In genomic region chr9:102722750-102723149, GRCm38 (mm10) we compare ENCODE assay signal across 9 mouse cellular contexts. TPM values are rescaled to one million over a fixed set of nuclear protein-coding genes. Genes with fewer than 3 reads are reported as not detected.
DNase-seq lines count a peak whose midpoint lies in the region; ATAC-seq and TF ChIP-seq lines count a peak whose summit lies in the region.
"Had no signal": no experiment of that assay in that cellular context is flagged by ENCODE, and none has a peak within 500 bp of the region (broad histone marks: within the 10 kb centered on the region; RNA-seq: fewer than 3 reads in every experiment).

No protein-coding gene starts in this region.

- ATAC-seq in heart, postnatal 0 days (ENCODE audit: insufficient read depth, low read depth), result no peak
- no peak for ATAC-seq in liver, embryonic 16.5 days (ENCODE audit: low read depth)

- WGBS in heart, adult 2 months, result 59% methylated on average over 4 of the region's 4 CpGs
- WGBS in heart, postnatal 0 days, result 60% methylated on average over 4 of the region's 4 CpGs
- 62% methylated on average over 4 of the region's 4 CpGs for WGBS in liver, embryonic 16.5 days (ENCODE audit: insufficient replicate concordance)

- intact Hi-C loops in heart, adult 2 months (cut with DNase I), result no loop called here
- intact Hi-C loops in left cerebral cortex, postnatal 10 days (cut with DNase I), result no loop called here

- peaks cover 8% of the 10 kb centered on the region for H3K79me2 ChIP-seq in heart, adult 2 months (replicated peaks; ENCODE audit: control insufficient read depth, insufficient read depth, low read length)

- H3K9me3 ChIP-seq in heart, postnatal 0 days (replicated peaks; ENCODE audit: control insufficient read depth, low read length), result no peaks in the 10 kb centered on the region
- H3K9me3 ChIP-seq in liver, embryonic 16.5 days (replicated peaks; ENCODE audit: control insufficient read depth, low read length), result no peaks in the 10 kb centered on the region

- TF ChIP-seq EP300 in heart, adult 2 months (IDR thresholded peaks at IDR 0.05; ENCODE audit: insufficient read depth, low read depth, low read length), result no peak
- TF ChIP-seq EP300 in heart, postnatal 0 days (IDR thresholded peaks at IDR 0.05; ENCODE audit: low read depth), result no peak

- peak overlapping the region; percentile 50 for H3K4me3 ChIP-seq in heart, adult 2 months
- H3K4me3 ChIP-seq in heart, postnatal 0 days (ENCODE audit: low read depth, low read length), result peak overlapping the region; percentile 96
- no peak overlapping the region for H3K4me3 ChIP-seq in liver, embryonic 16.5 days (ENCODE audit: low read depth, low read length)

- H3K4me1 ChIP-seq in heart, adult 2 months (ENCODE audit: control insufficient read depth, insufficient read depth, low read length), result peaks cover 43% of the 10 kb centered on the region
- peaks cover 75% of the 10 kb centered on the region for H3K4me1 ChIP-seq in heart, postnatal 0 days (ENCODE audit: control insufficient read depth, insufficient read depth)
- peaks cover 29% of the 10 kb centered on the region for H3K4me1 ChIP-seq in liver, embryonic 16.5 days (ENCODE audit: control insufficient read depth, low read depth, low read length)

- TF ChIP-seq CTCF in heart, adult 2 months (IDR thresholded peaks at IDR 0.05), result no peak
- TF ChIP-seq CTCF in heart, postnatal 0 days (IDR thresholded peaks at IDR 0.05; ENCODE audit: low read depth), result no peak

- no peak for TF ChIP-seq POLR2A in heart, adult 2 months (IDR thresholded peaks at IDR 0.05; ENCODE audit: insufficient read depth, low read depth, low read length)

- peak in 1 of 2 experiments; percentile 45 for DNase-seq in heart, adult 2 months
- no peak for DNase-seq in heart, adult 9 months (ENCODE audit: low spot score in 2 of 2)
- DNase-seq in Muller cell, postnatal 12 days (ENCODE audit: inconsistent ontology term), result peak; percentile 10
- no peak for DNase-seq in heart, postnatal 0 days (ENCODE audit: low spot score)
- no peak for DNase-seq in adipocyte (ENCODE audit: low spot score)
- DNase-seq in spleen, postnatal 36 days (ENCODE audit: low spot score in 2 of 2), result no peak
- DNase-seq in left cerebral cortex, postnatal 10 days (ENCODE audit: extremely low spot score in 1 of 2, low spot score in 2 of 2), result no peak

- H3K9ac ChIP-seq in heart, adult 2 months (ENCODE audit: low read depth, low read length), result peak overlapping the region; percentile 52
- H3K9ac ChIP-seq in heart, postnatal 0 days (replicated peaks; ENCODE audit: low read depth, low read length), result 0 out of 2 replicates have a peak overlapping the region, but pooled peaks have one; percentile 100
- H3K9ac ChIP-seq in liver, embryonic 16.5 days (ENCODE audit: low read depth, low read length), result no peak overlapping the region

- H3K27ac ChIP-seq in heart, adult 2 months, result peak overlapping the region; percentile 94
- peak overlapping the region; percentile 100 for H3K27ac ChIP-seq in heart, postnatal 0 days (ENCODE audit: low read depth)
- H3K27ac ChIP-seq in liver, embryonic 16.5 days (ENCODE audit: low read length), result peak overlapping the region; percentile 41; the same call in 1 of the 2 replicates

- H3K4me2 ChIP-seq in heart, postnatal 0 days (ENCODE audit: low read depth, low read length), result peak overlapping the region; percentile 94
- no peak overlapping the region for H3K4me2 ChIP-seq in liver, embryonic 16.5 days (ENCODE audit: low read depth, low read length)

- no peaks in the 10 kb centered on the region for H3K27me3 ChIP-seq in heart, adult 2 months (ENCODE audit: control insufficient read depth, insufficient read depth, low read length)
- no peaks in the 10 kb centered on the region for H3K27me3 ChIP-seq in heart, postnatal 0 days (ENCODE audit: control insufficient read depth, insufficient read depth, low read length)
- H3K27me3 ChIP-seq in liver, embryonic 16.5 days (ENCODE audit: control insufficient read depth, insufficient read depth, low read depth, low read length), result peaks cover 20% of the 10 kb centered on the region

- peaks cover 57% of the 10 kb centered on the region for H3K36me3 ChIP-seq in heart, adult 2 months (ENCODE audit: control insufficient read depth, insufficient read depth, low read length)
- H3K36me3 ChIP-seq in heart, postnatal 0 days (replicated peaks; ENCODE audit: control insufficient read depth, insufficient read depth, low read length), result peaks cover 73% of the 10 kb centered on the region
- no peaks in the 10 kb centered on the region; the same call in none of the 2 replicates for H3K36me3 ChIP-seq in liver, embryonic 16.5 days (ENCODE audit: control insufficient read depth, insufficient read depth)

RNA-seq across cellular contexts. Expression of gene Amotl2, which starts 6.3 kb away (rescaled TPM):
- 10 to 100 TPM; 56.5 to 66.3 TPM for total RNA-seq in heart, adult 2 months (2021)
- polyA plus RNA-seq in heart, adult 2 months (2012; rRNA removed), result 25.9 and 28.3 TPM in 2 replicates
- 115 and 221 TPM in 2 replicates for total RNA-seq in heart, postnatal 0 days (2014; rRNA removed; ENCODE audit: low replicate concordance)
- polyA plus RNA-seq in heart, postnatal 0 days (2015; fragmentation: Nextera tagmentation; extraction: Ambion mirVana), result 25.3 and 26.0 TPM in 2 replicates
- polyA plus RNA-seq in liver, embryonic 16.5 days (2015; fragmentation: Nextera tagmentation; extraction: Ambion mirVana), result 5.0 and 5.4 TPM in 2 replicates
- total RNA-seq in left cerebral cortex, postnatal 10 days (2021), result 10 to 100 TPM; 15.2 to 16.5 TPM
- total RNA-seq: megakaryocyte-erythroid progenitor cell, adult 5-6 weeks had no signal

Comparison
In these comparisons a context has a peak if more than half of its experiments do, and no peak if none do; other contexts are left out.
1. H3K27ac ChIP-seq: peak in every context shown above with its lines; median percentile 100 in heart, postnatal 0 days; 94 in heart, adult 2 months; 41 in liver, embryonic 16.5 days.